Mouse (Mus musculus) intestine, embryonic 14.5 days (tissue): Measurements from ENCODE around the gene Teddm1b. TPM values are rescaled to one million over a fixed set of nuclear protein-coding genes. Genes with fewer than 3 reads are reported as not detected.

Experiments used
- ATAC-seq: fragments of 200-750 bp; cut with Nextera tagmentation; replicated peaks from 2 replicates; pipeline ENCODE4 v1.8.0; 2017; ENCODE audit warnings: low read depth, moderate number of reproducible peaks, moderate TSS enrichment, moderate library complexity; ENCODE audit not compliant: low FRiP score, low TSS enrichment
- DNase-seq: peaks from one replicate; pipeline ENCODE4 v3.0.0-alpha.2; 2018; ENCODE audit warnings: low spot score
- H3K27ac ChIP-seq: fragments of 300-500 bp; sonication (generic); 2 replicates; pipeline ENCODE4 v1.5.1; 2014; ENCODE audit warnings: low read depth, mild to moderate bottlenecking, control low read depth
- H3K27me3 ChIP-seq: fragments of 300-500 bp; sonication (generic); replicated peaks from 2 replicates; pipeline ENCODE4 v1.6.1; 2014; ENCODE audit warnings: low read length, control low read depth; ENCODE audit not compliant: control insufficient read depth, insufficient read depth
- H3K36me3 ChIP-seq: fragments of 300-500 bp; sonication (generic); 2 replicates; pipeline ENCODE4 v1.6.1; 2014; ENCODE audit warnings: low read length, control low read depth; ENCODE audit not compliant: control insufficient read depth, insufficient read depth
- H3K4me1 ChIP-seq: fragments of 300-500 bp; sonication (generic); replicated peaks from 2 replicates; pipeline ENCODE4 v1.6.1; 2014; ENCODE audit warnings: low read length, control low read depth, mixed read lengths; ENCODE audit not compliant: control insufficient read depth, insufficient read depth
- H3K4me2 ChIP-seq: fragments of 300-500 bp; sonication (generic); 2 replicates; pipeline ENCODE4 v1.6.1; 2014; ENCODE audit warnings: low read length
- H3K4me3 ChIP-seq: fragments of 300-500 bp; sonication (generic); 2 replicates; pipeline ENCODE4 v1.5.1; 2014; ENCODE audit warnings: low read depth, low read length, control low read depth, mixed read lengths
- H3K9ac ChIP-seq: fragments of 300-500 bp; sonication (generic); 2 replicates; pipeline ENCODE4 v1.6.1; 2014; ENCODE audit warnings: mild to moderate bottlenecking, low read length
- H3K9me3 ChIP-seq: fragments of 300-500 bp; sonication (generic); 2 replicates; pipeline ENCODE4 v1.6.1; 2016; ENCODE audit warnings: low read length, control low read depth; ENCODE audit not compliant: control insufficient read depth
- WGBS: fragments of 180-500 bp; shearing (Covaris S2); extraction: QIAGEN DNeasy Blood & Tissue Kit; methylation state at CpG from one replicate; pipeline ENCODE4 v1.1.7; 2014; 5-methylcytosine and 5-hydroxymethylcytosine counted together
- microRNA-seq: library from miRNA; unstranded; fragments of <30 nt; microRNA quantifications from one replicate; pipeline ENCODE4, GENCODE M21; 2016
- polyA plus RNA-seq: library from polyadenylated mRNA; unstranded; fragments of >200 nt; fragmentation: Nextera tagmentation; extraction: Ambion mirVana; gene quantifications from 2 replicates; pipeline ENCODE4 v1.2.1, GENCODE M21; 2014

Teddm1b gene
- polyA plus RNA-seq, 1 experiment from 2014 or later, result 0.14 TPM

GRCm38 (mm10) chr1:153922571-153923021 lies 48.5 kb downstream of the Teddm1b start:
- Histone ChIP-seq H3K9ac (no peak overlapping the region), H3K36me3 (no peaks in the 10 kb centered on the region), H3K9me3 (no peaks in the 10 kb centered on the region), H3K4me3 (no peak overlapping the region), H3K4me1 (no peaks in the 10 kb centered on the region), H3K27me3 (no peaks in the 10 kb centered on the region), H3K4me2 (no peak overlapping the region), H3K27ac (no peak overlapping the region)
- WGBS, result 41% methylated on average over 5 of the region's 5 CpGs
- ATAC-seq (no peak), DNase-seq (no peak)

DNA sequence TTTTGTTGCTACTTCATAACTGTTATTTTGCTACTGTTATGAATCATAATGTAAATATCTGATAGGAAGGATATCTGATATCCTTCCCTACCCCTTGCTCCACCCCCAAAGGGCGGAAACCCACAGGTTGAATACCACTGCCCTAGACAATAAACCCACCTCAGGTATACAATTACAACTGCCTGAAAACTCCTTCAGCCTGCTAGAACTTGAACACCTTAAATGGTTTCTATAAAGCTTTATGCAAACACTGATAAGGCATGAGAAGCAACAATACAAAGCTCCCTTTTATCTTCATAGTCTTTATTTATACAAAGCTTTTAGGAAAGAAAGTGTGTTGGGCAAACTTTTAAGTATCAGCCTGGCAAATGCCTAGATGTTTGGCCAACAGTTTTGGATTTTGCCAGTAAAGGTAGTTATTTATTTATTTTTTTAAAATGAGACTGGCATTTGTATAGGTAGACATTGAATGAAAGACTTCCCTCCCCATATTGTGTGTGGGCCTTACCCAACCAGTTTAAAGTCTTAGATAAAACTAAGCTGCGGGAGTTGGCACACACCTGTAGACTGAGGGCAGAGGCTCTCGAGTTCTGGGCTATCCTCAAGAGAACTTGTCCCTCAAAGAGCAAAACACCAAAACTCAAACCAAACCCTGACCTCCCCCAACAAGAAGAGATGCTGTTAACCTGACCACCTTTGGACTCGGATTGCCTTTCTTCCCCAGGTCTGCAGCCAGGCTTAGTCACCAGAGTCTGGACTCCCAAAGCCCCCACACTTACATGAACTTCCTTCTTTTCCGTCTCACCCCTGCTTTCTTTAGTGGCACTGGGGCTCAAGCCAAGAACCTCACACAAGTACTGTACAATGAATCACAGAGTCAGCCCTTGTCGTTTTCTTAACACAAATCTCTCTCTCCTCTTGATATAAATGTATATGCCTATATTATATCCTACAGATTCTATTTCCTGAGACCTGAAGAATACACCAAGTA lies 50.5 kb downstream of the Teddm1b start:
- no peaks in the 10 kb centered on the region for H3K9me3 ChIP-seq
- no peak overlapping the region for H3K9ac ChIP-seq
- H3K4me2 ChIP-seq, result no peak overlapping the region
- DNase-seq, result no peak
- H3K27ac ChIP-seq, result no peak overlapping the region
- no peak for ATAC-seq
- H3K4me3 ChIP-seq, result no peak overlapping the region
- no peaks in the 10 kb centered on the region for H3K4me1 ChIP-seq
- 75% methylated on average over 6 of the region's 6 CpGs for WGBS
- H3K36me3 ChIP-seq, result no peaks in the 10 kb centered on the region
- H3K27me3 ChIP-seq, result no peaks in the 10 kb centered on the region

Small RNAs within 50 kb of the gene (microRNA-seq; reads per million reads assigned to microRNA genes)
- 18.8 reads per million, percentile 46 among the genes with 10 or more reads in this experiment for gene Mir8114

Other genes starting within 250 kb of the Teddm1b start
- 0.04 and 0.46 TPM in 2 replicates for gene Rgs8, start 221.3 kb upstream of the Teddm1b start, polyA plus RNA-seq
- gene Rgs16, start 134.0 kb upstream of the Teddm1b start, polyA plus RNA-seq, result 2.4 and 2.7 TPM in 2 replicates
- gene Rnasel, start 124.9 kb upstream of the Teddm1b start, polyA plus RNA-seq, result 15.8 and 18.7 TPM in 2 replicates
- gene Rgsl1, start 30.2 kb upstream of the Teddm1b start, polyA plus RNA-seq, result 0.08 and 0.22 TPM in 2 replicates
- not detected in 2 replicates for gene Teddm1a, start 17.4 kb downstream of the Teddm1b start, polyA plus RNA-seq
- gene Glul, start 25.6 kb downstream of the Teddm1b start, polyA plus RNA-seq, result 91.7 and 104 TPM in 2 replicates
- gene Teddm2, start 25.9 kb downstream of the Teddm1b start, polyA plus RNA-seq, result 0.35 and 0.42 TPM in 2 replicates